ENCODE assay signal across 23 mouse cellular contexts in the genomic region with DNA sequence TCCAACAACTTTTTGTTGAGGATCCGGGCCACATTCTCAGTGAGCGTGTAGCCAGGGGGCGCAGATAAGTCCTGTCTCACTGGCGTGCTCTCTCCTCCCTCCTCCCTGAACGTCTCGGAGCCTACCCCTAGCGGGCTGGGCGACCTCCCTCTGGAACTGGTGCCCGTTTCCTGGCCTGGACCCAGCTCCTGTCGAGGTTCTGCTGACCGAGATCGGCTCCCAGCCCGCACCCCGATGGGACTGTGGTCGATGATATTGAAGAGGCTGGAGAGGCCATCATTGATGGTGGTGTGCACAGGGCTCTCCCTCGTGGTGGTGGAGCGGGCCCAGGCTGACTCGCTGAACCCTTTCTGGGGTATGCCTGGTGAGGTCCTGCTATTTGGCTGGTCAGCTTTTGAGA.
"Had no signal": no experiment of that assay in that cellular context is flagged by ENCODE, and none has a peak within 500 bp of the region (broad histone marks: within the 10 kb centered on the region; RNA-seq: fewer than 3 reads in every experiment).

No protein-coding gene starts in this region.

- H3K9me3 ChIP-seq: heart, embryonic 13.5 days; heart, embryonic 15.5 days; hindbrain, embryonic 13.5 days; hindbrain, embryonic 15.5 days; kidney, embryonic 15.5 days; limb, embryonic 10.5 days; limb, embryonic 12.5 days; liver, embryonic 13.5 days; liver, embryonic 15.5 days had no signal

- H3K27me3 ChIP-seq: hindbrain, embryonic 13.5 days; hindbrain, embryonic 15.5 days; kidney, embryonic 15.5 days; limb, embryonic 12.5 days; liver, embryonic 13.5 days; liver, embryonic 15.5 days had no signal

- H3K4me1 ChIP-seq: limb, embryonic 10.5 days; limb, embryonic 12.5 days; liver, embryonic 13.5 days; liver, embryonic 15.5 days had no signal

- H3K36me3 ChIP-seq: heart, embryonic 15.5 days; liver, embryonic 13.5 days; liver, embryonic 15.5 days had no signal

- DNase-seq: gastrocnemius, postnatal 14 days; gastrocnemius, postnatal 36 days; heart, adult 11 months; heart, adult 2 months; heart, postnatal 14 days; heart, postnatal 36 days; kidney, adult 11 months; kidney, adult 2 months; kidney, adult 9 months; kidney, postnatal 14 days; kidney, postnatal 36 days; liver; liver, embryonic 13.5 days had no signal

- H3K4me3 ChIP-seq: heart, adult 2 months; heart, embryonic 13.5 days; heart, embryonic 15.5 days; hindbrain, embryonic 13.5 days; hindbrain, embryonic 15.5 days; kidney, embryonic 15.5 days; layer of hippocampus, adult 2 months; left cerebral cortex, adult 2 months; limb, embryonic 10.5 days; limb, embryonic 12.5 days; liver, embryonic 13.5 days; liver, embryonic 15.5 days had no signal
